Mouse (Mus musculus) lung, postnatal 0 days (tissue): Measurements from ENCODE around the gene Nrap.

Experiments used
- CTCF ChIP-seq: IDR thresholded peaks from 2 replicates; pipeline ENCODE4 v1.5.1; 2016; ENCODE audit warnings: antibody characterized with exemption, mild to moderate bottlenecking
- EP300 ChIP-seq: IDR thresholded peaks from 2 replicates; pipeline ENCODE4 v1.6.1; 2016; ENCODE audit warnings: antibody characterized with exemption, mild to moderate bottlenecking, control low read depth

DNA sequence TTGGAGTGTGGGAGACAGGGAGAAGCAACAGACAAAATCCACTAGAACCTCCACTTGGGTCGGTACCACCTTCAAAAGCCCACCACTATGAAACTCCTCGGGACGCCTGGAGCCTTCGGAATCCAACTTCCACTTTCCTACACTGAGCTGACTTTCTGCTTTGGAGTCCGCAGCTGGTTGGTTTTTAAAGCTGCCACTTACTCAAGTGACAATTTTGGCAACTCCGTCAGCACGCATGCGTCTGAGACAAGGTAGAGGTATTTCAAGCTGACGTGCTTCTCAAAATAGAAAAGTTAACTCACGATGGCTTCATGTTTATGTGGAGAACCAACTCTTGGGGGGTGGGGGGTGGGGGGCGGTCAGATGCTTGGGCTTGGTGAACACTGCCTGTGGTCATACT, at the start of gene Nrap:
- TF ChIP-seq CTCF: no peak
- TF ChIP-seq EP300: no peak
